In genomic region chr9:99720011-99720410, GRCm38 (mm10) we compare ENCODE assay signal across 31 mouse cellular contexts. TPM values are rescaled to one million over a fixed set of nuclear protein-coding genes. Genes with fewer than 3 reads are reported as not detected.
DNase-seq lines count a peak whose midpoint lies in the region; TF ChIP-seq lines count a peak whose summit lies in the region.
"Had no signal": no experiment of that assay in that cellular context is flagged by ENCODE, and none has a peak within 500 bp of the region (broad histone marks: within the 10 kb centered on the region; RNA-seq: fewer than 3 reads in every experiment).

No protein-coding gene starts in this region.

- no peaks in the 10 kb centered on the region for H3K79me2 ChIP-seq in C2C12 (ENCODE audit: control insufficient read depth, insufficient read depth)

- H3K4me3 ChIP-seq in C2C12 (ENCODE audit: insufficient read depth, poor library complexity, severe bottlenecking) = no peak overlapping the region
- H3K4me3 ChIP-seq: embryonic facial prominence, embryonic 10.5 days; forebrain, embryonic 12.5 days; hindbrain, embryonic 13.5 days; liver, embryonic 13.5 days; megakaryocyte, embryonic 14.5 days; neural tube, embryonic 13.5 days had no signal

- no peaks in the 10 kb centered on the region for H3K27me3 ChIP-seq in C2C12 (ENCODE audit: control insufficient read depth, insufficient read depth, insufficient read length)
- H3K27me3 ChIP-seq: forebrain, embryonic 12.5 days; hindbrain, embryonic 13.5 days; liver, embryonic 13.5 days; megakaryocyte, embryonic 14.5 days; neural tube, embryonic 13.5 days had no signal

- H3K79me3 ChIP-seq in C2C12 (ENCODE audit: low read depth) = no peaks in the 10 kb centered on the region

- no peak for TF ChIP-seq CTCF in C2C12 (IDR thresholded peaks at IDR 0.05; ENCODE audit: control insufficient read depth, insufficient read depth, insufficient read length)

- intact Hi-C loops in left cerebral cortex, postnatal 4 days (cut with DNase I) = loop anchor here (10.0 kb wide), 1 partner anchor 685 kb away; no protein-coding TSS in a partner anchor

- no peak overlapping the region for H3ac ChIP-seq in C2C12 (ENCODE audit: control insufficient read depth, insufficient read length, low read depth)

- DNase-seq in left cerebral cortex, adult 11 months (ENCODE audit: low spot score) = peak; percentile 32
- DNase-seq in left cerebral cortex, postnatal 4 days = no peak
- DNase-seq in 3T3-L1 (ENCODE audit: low read depth, low spot score) (peak; percentile 97), adipocyte (ENCODE audit: low spot score) (no peak)
- DNase-seq in fibroblast of lung, adult 2 months (ENCODE audit: low read depth) = peak; percentile 71
- no peak for DNase-seq in retina, postnatal 1 day
- DNase-seq in urinary bladder, postnatal 36 days (ENCODE audit: low spot score in 2 of 2) = no peak
- DNase-seq: adrenal gland, postnatal 14 days; cerebellum, adult 9-11 months; gastrocnemius, postnatal 25 days; heart, adult 18-20 months; heart, postnatal 36 days; kidney, adult 11 months; kidney, postnatal 4 days; liver, embryonic 13.5 days; lung, adult 2 months; lung, postnatal 36 days; midbrain, embryonic 14.5 days had no signal

- H3K36me3 ChIP-seq in C2C12 (ENCODE audit: control insufficient read depth, insufficient read depth) = no peaks in the 10 kb centered on the region
- H3K36me3 ChIP-seq: embryonic facial prominence, embryonic 10.5 days; forebrain, embryonic 12.5 days; hindbrain, embryonic 13.5 days; liver, embryonic 13.5 days; neural tube, embryonic 13.5 days had no signal

TF ChIP-seq in C2C12, 6 proteins besides CTCF, POLR2A, EP300 and RAD21:
- TF ChIP-seq CEBPB (IDR thresholded peaks at IDR 0.05; ENCODE audit: low read depth) (no peak), MAX (IDR thresholded peaks at IDR 0.05) (peak; percentile 46), FOSL1 (IDR thresholded peaks at IDR 0.05; ENCODE audit: insufficient read depth, low read length, poor library complexity, severe bottlenecking) (peak; percentile 95)

RNA-seq across cellular contexts. Expression of gene Cldn18, which starts 2.9 kb away (rescaled TPM):
- total RNA-seq in left cerebral cortex, postnatal 4 days (2021) = not detected
- polyA plus RNA-seq in C2C12 (2012; fragmentation: generic; extraction: Trizol) = 0.02 TPM
- total RNA-seq: adrenal gland, postnatal 14 days; gastrocnemius, postnatal 25 days; heart, adult 18-20 months; heart, postnatal 36 days; layer of hippocampus, postnatal 10 days; left cerebral cortex, postnatal 14 days had no signal
- polyA plus RNA-seq: activated CD4-positive, CD25-positive, alpha-beta regulatory T cell, adult 4 months; cortical plate, adult 2 months; embryonic facial prominence, embryonic 10.5 days; forebrain, embryonic 12.5 days; heart, embryonic 14.5 days; limb, embryonic 14.5 days; liver, embryonic 13.5 days; midbrain, embryonic 14.5 days; urinary bladder, adult 2 months had no signal

Comparison
In these comparisons a context has a peak if more than half of its experiments do, and no peak if none do; other contexts are left out.
1. DNase-seq: peak in left cerebral cortex, adult 11 months (single experiment), 3T3-L1 (single experiment) and fibroblast of lung, adult 2 months (single experiment); none in left cerebral cortex, postnatal 4 days (single experiment), retina, postnatal 1 day (single experiment), urinary bladder, postnatal 36 days (0 of 2) and adipocyte (single experiment).